Mouse (Mus musculus) midbrain, embryonic 14.5 days (tissue): Measurements from ENCODE around the gene Slc27a1. TPM values are rescaled to one million over a fixed set of nuclear protein-coding genes. Genes with fewer than 3 reads are reported as not detected.

Experiments
- ATAC-seq: fragments of 200-750 bp; cut with Nextera tagmentation; 2 replicates; pipeline ENCODE4 v1.8.0; 2017; ENCODE audit warnings: moderate number of reproducible peaks, moderate library complexity; ENCODE audit not compliant: low FRiP score, low TSS enrichment
- DNase-seq: peaks from one replicate; pipeline ENCODE4 v3.0.0-alpha.2; 2015
- H3K27ac ChIP-seq: fragments of 300-500 bp; sonication (generic); replicated peaks from 2 replicates; pipeline ENCODE4 v1.5.1; 2014; ENCODE audit warnings: mild to moderate bottlenecking, low read depth, low read length, moderate library complexity
- H3K27me3 ChIP-seq: fragments of 300-500 bp; sonication (generic); 2 replicates; pipeline ENCODE4 v1.6.1; 2014; ENCODE audit warnings: low read length, control low read depth, mixed read lengths; ENCODE audit not compliant: control insufficient read depth, insufficient read depth
- H3K36me3 ChIP-seq: fragments of 300-500 bp; sonication (generic); 2 replicates; pipeline ENCODE4 v1.6.1; 2014; ENCODE audit warnings: low read length, control low read depth; ENCODE audit not compliant: control insufficient read depth, insufficient read depth
- H3K4me1 ChIP-seq: fragments of 300-500 bp; sonication (generic); 2 replicates; pipeline ENCODE4 v1.6.1; 2014; ENCODE audit warnings: mild to moderate bottlenecking, antibody characterized with exemption, low read length, control low read depth; ENCODE audit not compliant: control insufficient read depth, insufficient read depth
- H3K4me2 ChIP-seq: fragments of 300-500 bp; sonication (generic); 2 replicates; pipeline ENCODE4 v1.6.1; 2014; ENCODE audit warnings: mild to moderate bottlenecking, low read length, moderate library complexity
- H3K4me3 ChIP-seq: fragments of 300-500 bp; sonication (generic); replicated peaks from 2 replicates; pipeline ENCODE4 v1.5.1; 2014; ENCODE audit warnings: low read depth, low read length
- H3K9ac ChIP-seq: fragments of 300-500 bp; sonication (generic); replicated peaks from 2 replicates; pipeline ENCODE4 v1.6.1; 2014; ENCODE audit warnings: mild to moderate bottlenecking, low read length, moderate library complexity
- H3K9me3 ChIP-seq: fragments of 300-500 bp; sonication (generic); 2 replicates; pipeline ENCODE4 v1.6.1; 2016; ENCODE audit warnings: low read length, control low read depth, mixed read lengths; ENCODE audit not compliant: control insufficient read depth
- WGBS: fragments of 180-500 bp; shearing (Covaris S2); extraction: QIAGEN DNeasy Blood & Tissue Kit; methylation state at CpG from one replicate; pipeline ENCODE4 v1.1.7; 2014; 5-methylcytosine and 5-hydroxymethylcytosine counted together
- polyA plus RNA-seq: library from polyadenylated mRNA; unstranded; fragments of >200 nt; fragmentation: Nextera tagmentation; extraction: Ambion mirVana; gene quantifications from 2 replicates; pipeline ENCODE4 v1.2.1, GENCODE M21; 2014

The Slc27a1 gene
- polyA plus RNA-seq, 1 experiment from 2014 or later = 33.5 TPM

DNA sequence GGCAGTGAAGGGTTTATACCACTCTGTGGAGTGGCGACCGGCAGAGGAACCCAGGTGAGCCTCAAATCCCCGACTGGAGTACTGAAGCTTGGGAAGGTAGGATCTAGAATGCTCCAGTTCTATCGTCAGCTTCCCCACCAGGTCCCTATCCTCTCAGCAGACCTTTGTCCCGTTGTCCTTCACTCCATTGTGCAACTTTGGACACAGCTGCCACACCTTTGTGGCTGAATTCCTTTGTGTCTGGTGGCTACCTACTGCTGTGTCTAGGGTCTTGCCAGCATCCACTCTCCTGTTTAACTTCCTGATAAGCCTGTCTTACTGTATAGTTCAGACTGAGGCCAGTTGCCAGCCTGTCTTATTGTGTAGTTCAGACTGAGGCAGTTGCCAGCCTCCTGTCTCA, 43.5 kb downstream of the Slc27a1 start:
- Histone ChIP-seq H3K27me3 (no peaks in the 10 kb centered on the region), H3K9ac (peak overlapping the region; percentile 84), H3K4me1 (peaks cover 9% of the 10 kb centered on the region), H3K9me3 (no peaks in the 10 kb centered on the region), H3K27ac (0 out of 2 replicates have a peak overlapping the region, but pooled peaks have one; percentile 90), H3K36me3 (peaks cover 30% of the 10 kb centered on the region), H3K4me3 (peak overlapping the region; percentile 80), H3K4me2 (peak overlapping the region; percentile 84)
- 44% methylated on average over 5 of the region's 5 CpGs for WGBS
- ATAC-seq (no peak), DNase-seq (no peak)

- no peak for DNase-seq
- no peak for ATAC-seq
- WGBS = 69% methylated on average over 4 of the region's 4 CpGs
- no peak overlapping the region for H3K27ac ChIP-seq
- H3K27me3 ChIP-seq = no peaks in the 10 kb centered on the region
- no peak overlapping the region for H3K4me2 ChIP-seq
- H3K4me3 ChIP-seq = no peak overlapping the region
- no peaks in the 10 kb centered on the region for H3K9me3 ChIP-seq
- peaks cover 9% of the 10 kb centered on the region for H3K4me1 ChIP-seq
- H3K9ac ChIP-seq = no peak overlapping the region
- H3K36me3 ChIP-seq = peaks cover 43% of the 10 kb centered on the region
These were observed 44.7 kb downstream of the Slc27a1 start for GRCm38 (mm10) chr8:71613418-71613817.

GRCm38 (mm10) chr8:71619786-71620185, 51.1 kb downstream of the Slc27a1 start:
- no peak for ATAC-seq
- 95% methylated on average over 2 of the region's 2 CpGs for WGBS
- H3K4me3 ChIP-seq = no peak overlapping the region

GRCm38 (mm10) chr8:71625088-71625487, 56.4 kb downstream of the Slc27a1 start:
- Histone ChIP-seq H3K9ac (no peak overlapping the region), H3K27ac (no peak overlapping the region), H3K9me3 (no peaks in the 10 kb centered on the region), H3K36me3 (peaks cover 50% of the 10 kb centered on the region), H3K4me1 (peaks cover 12% of the 10 kb centered on the region), H3K4me3 (no peak overlapping the region), H3K27me3 (peaks cover under 1% of the 10 kb centered on the region; the same call in 1 of the 2 replicates), H3K4me2 (no peak overlapping the region)
- 79% methylated on average over 1 of the region's 1 CpGs for WGBS
- ATAC-seq = no peak
- no peak for DNase-seq

More at GRCm38 (mm10) chr8:71619786-71620185, 51.1 kb downstream of the Slc27a1 start:
- no peak overlapping the region for H3K9ac ChIP-seq
- no peak for DNase-seq
- peaks cover 87% of the 10 kb centered on the region for H3K36me3 ChIP-seq
- no peak overlapping the region for H3K4me2 ChIP-seq
- H3K4me1 ChIP-seq = no peaks in the 10 kb centered on the region
- H3K9me3 ChIP-seq = no peaks in the 10 kb centered on the region
- H3K27ac ChIP-seq = no peak overlapping the region
- no peaks in the 10 kb centered on the region for H3K27me3 ChIP-seq

DNA sequence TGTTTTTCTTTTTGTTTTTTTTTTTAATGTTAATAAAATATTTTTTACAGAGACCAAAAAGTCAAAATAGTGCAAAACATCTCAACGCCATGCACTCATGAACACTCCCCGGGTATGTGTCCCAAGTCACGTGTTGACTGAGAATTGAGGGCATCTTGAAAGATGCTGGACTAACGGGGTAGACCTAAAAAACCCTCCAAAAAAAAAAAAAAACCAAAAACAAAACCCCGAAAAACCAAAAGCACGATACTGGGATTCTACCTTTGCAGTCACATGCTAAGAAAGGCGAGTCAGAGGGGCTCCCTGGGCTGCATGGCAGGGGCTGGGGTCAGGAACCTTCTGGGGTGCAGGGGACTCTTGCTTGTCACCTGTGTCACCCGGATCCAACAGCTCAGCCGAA, 58.1 kb downstream of the Slc27a1 start:
- H3K4me2 ChIP-seq = no peak overlapping the region
- H3K27me3 ChIP-seq = peaks cover 10% of the 10 kb centered on the region
- H3K9ac ChIP-seq = no peak overlapping the region
- H3K4me1 ChIP-seq = peaks cover 12% of the 10 kb centered on the region
- no peaks in the 10 kb centered on the region for H3K9me3 ChIP-seq
- WGBS = 87% methylated on average over 9 of the region's 9 CpGs
- no peak overlapping the region for H3K4me3 ChIP-seq
- H3K27ac ChIP-seq = no peak overlapping the region
- ATAC-seq (no peak), DNase-seq (no peak)
- H3K36me3 ChIP-seq = peaks cover 39% of the 10 kb centered on the region

DNA sequence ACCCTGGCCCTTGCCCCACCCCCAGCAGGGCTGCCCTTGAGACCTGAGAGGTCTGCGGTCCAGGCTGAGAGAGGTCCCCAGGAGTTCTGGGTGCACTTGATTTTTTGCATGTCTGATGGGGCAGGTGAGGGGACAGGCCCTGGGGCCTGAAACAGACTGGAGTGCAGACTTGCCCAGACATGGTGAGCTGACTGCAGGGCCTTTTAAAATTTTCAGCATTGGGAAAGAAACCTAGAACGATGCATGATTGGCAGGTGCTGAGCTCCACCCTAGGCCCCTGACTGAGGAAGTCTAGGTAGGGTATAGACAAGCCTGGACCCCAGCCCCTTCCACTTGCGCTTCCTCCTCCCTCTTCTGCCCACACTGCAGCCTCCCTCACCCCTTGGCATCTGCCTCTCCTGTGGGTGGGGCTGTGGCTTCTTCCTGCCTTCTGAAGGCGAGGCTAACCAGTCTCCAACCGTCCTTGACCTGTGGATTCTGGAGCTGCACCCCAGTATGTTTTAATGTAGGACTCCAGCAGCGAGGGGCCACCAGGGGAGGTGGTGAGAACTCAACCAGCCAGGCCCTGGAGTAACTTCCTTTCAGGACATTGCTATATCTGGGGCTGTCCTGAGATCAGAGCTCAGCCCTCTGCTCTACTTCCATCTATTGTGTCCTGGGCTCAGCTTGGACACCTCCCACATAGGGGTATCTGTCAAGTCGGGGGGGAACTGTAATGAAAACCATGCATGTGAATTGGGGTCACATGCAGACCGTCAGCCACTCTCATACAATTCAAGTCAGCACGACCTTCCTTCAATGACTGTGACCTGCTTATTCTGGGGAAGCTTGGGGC, 58.8 kb downstream of the Slc27a1 start:
- H3K27ac ChIP-seq = no peak overlapping the region
- peaks cover 10% of the 10 kb centered on the region for H3K27me3 ChIP-seq
- no peaks in the 10 kb centered on the region for H3K9me3 ChIP-seq
- no peak overlapping the region for H3K4me2 ChIP-seq
- ATAC-seq (no peak), DNase-seq (no peak)
- H3K9ac ChIP-seq = no peak overlapping the region
- peaks cover 32% of the 10 kb centered on the region for H3K36me3 ChIP-seq
- WGBS = 53% methylated on average over 9 of the region's 9 CpGs
- peaks cover 12% of the 10 kb centered on the region for H3K4me1 ChIP-seq
- no peak overlapping the region for H3K4me3 ChIP-seq

GRCm38 (mm10) chr8:71628396-71629095, 59.9 kb downstream of the Slc27a1 start:
- DNase-seq (no peak), ATAC-seq (no peak)
- Histone ChIP-seq H3K4me3 (peak overlapping the region; percentile 41), H3K9ac (peak overlapping the region; percentile 66), H3K27me3 (peaks cover 10% of the 10 kb centered on the region), H3K4me2 (peak overlapping the region; percentile 95), H3K36me3 (peaks cover 21% of the 10 kb centered on the region), H3K4me1 (peaks cover 12% of the 10 kb centered on the region), H3K9me3 (no peaks in the 10 kb centered on the region), H3K27ac (peak overlapping the region; percentile 84)
- whole genome bisulfite sequencing = 9% methylated on average over 16 of the region's 16 CpGs

DNA sequence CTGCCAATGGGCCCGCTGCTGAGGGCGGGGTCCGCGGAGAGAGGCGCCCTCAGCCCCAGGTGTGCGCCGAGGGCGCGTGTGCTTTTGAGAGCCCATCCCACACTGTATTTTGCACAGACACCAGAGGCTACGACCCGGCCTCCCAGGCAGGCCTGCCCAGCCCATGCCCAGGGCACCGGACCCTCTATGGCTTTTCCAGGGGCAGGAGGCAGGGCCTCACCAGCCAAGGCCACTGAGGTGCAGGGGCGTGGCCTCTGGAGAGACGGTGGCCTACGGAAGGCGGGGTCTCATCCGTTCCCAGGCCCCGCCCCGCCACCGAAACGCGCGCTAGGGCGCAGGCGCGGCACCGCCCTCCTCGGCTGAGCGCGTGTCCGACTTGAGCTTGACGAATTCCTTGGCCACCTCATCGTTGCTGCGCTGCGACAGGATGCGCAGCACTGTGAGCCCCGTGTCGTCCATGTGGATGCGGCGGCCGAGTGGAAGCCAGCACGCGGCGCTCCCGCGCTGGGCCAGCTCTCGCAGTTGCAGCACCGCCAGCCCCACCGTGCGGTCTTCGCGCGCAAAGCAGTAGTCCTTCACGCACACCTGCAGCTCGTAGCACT, 60.5 kb downstream of the Slc27a1 start:
- DNase-seq (peak; percentile 95), ATAC-seq (peak; percentile 88)
- peak overlapping the region; percentile 66 for H3K9ac ChIP-seq
- WGBS = under 1% methylated on average over 55 of the region's 55 CpGs
- H3K4me3 ChIP-seq = peak overlapping the region; percentile 41
- H3K27ac ChIP-seq = peak overlapping the region; percentile 84
- peaks cover 12% of the 10 kb centered on the region for H3K4me1 ChIP-seq
- no peaks in the 10 kb centered on the region for H3K9me3 ChIP-seq
- H3K4me2 ChIP-seq = peak overlapping the region; percentile 95
- H3K36me3 ChIP-seq = peaks cover 15% of the 10 kb centered on the region
- peaks cover 10% of the 10 kb centered on the region for H3K27me3 ChIP-seq
